Mouse (Mus musculus): ENCODE measurements at regions not wholly inside any gene's neighbourhood (a gene's known extent, or its start where the extent isn't known, plus 50 kb on each side); places are given as distances from the start of the nearest gene placed in this dataset.

DNA sequence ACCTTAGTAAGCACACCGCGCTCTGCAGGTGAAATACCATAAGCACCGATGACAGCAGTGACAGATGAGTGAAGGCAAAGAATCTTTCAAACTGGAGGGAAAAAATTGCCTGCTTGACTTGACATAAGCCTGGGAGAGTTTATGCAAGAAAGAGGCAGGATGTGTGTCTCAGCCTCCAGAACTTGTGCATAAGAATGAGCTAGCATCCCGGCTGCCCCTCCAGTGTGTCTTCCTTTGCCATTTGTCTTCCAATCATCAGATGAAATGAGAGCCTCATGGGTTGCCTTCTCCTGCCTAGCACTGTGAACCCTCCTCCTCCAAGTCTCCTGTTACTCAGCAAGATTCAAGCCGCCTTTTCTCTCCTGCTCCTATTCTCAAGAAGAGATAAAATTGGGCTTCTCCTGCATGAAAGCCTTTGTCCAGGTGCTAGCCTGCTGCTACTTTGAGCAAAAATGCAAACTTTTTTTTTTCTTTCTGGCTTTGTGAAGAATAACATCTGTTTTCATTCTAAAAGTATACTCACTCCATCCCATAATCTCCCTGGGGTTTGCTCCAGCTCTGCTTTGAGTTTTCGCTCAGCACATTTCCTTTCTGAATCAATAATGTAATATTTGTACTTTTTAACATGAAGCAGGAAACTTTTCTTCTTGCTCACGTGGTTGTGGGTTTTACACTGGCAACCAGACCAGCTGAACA lies 298.2 kb downstream of the Irx1 start:
- in situ Hi-C loops (cut with MboI; ENCODE audit: low pct_unique_long_range_greater_than_20kb in 1 of 2, low sequenced_read_pairs in 2 of 2, unreplicated experiment in 1 of 2) = no loop called here

DNA sequence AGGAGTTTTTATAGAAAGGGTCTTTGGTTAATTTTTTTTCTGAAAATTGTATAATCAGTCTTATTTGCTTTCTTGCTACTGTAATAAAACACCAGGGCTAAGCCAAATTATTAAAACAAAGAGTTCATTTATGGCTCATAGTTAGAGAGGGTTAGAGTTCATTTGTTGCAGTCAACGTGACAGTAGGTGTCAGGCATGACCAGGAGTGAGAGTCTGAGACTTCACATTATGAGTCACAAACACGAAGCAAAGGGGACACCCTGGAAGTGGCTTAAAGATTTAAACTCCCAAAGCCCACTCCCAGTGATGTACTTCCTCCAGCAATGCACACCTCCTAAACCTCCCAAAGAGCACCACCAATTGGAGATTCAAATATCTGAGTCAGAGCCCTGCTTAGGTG lies 305.6 kb downstream of the Irx1 start:
- in situ Hi-C loops (cut with MboI; ENCODE audit: low pct_unique_long_range_greater_than_20kb in 1 of 2, low sequenced_read_pairs in 2 of 2, unreplicated experiment in 1 of 2) = no loop called here

DNA sequence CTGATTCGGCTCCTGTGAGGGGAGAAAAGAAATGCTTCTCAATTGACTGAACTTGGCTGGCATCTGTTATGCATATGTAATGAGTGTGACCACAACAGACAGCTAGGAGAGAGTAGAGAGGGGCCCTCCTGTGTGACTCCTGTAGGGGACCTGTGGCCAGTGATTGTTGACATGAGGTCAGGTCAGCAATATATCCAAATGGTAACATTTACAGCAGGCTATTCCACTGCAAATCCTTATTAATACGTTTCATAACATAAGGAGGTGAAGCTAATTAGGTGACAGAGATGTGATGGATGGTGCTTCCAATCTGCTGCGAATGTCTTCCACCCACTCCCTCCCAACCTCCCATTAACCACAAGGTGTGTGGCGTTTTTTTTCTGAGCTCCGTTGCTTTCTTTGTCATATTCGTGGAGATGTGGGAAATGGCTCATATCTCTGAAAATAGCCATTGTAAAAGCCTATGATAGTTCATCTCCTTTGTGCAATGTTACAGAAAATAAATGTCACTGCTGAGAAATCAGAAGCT lies 309.5 kb downstream of the Irx1 start:
- in situ Hi-C loops (cut with MboI; ENCODE audit: low pct_unique_long_range_greater_than_20kb in 1 of 2, low sequenced_read_pairs in 2 of 2, unreplicated experiment in 1 of 2) = no loop called here

DNA sequence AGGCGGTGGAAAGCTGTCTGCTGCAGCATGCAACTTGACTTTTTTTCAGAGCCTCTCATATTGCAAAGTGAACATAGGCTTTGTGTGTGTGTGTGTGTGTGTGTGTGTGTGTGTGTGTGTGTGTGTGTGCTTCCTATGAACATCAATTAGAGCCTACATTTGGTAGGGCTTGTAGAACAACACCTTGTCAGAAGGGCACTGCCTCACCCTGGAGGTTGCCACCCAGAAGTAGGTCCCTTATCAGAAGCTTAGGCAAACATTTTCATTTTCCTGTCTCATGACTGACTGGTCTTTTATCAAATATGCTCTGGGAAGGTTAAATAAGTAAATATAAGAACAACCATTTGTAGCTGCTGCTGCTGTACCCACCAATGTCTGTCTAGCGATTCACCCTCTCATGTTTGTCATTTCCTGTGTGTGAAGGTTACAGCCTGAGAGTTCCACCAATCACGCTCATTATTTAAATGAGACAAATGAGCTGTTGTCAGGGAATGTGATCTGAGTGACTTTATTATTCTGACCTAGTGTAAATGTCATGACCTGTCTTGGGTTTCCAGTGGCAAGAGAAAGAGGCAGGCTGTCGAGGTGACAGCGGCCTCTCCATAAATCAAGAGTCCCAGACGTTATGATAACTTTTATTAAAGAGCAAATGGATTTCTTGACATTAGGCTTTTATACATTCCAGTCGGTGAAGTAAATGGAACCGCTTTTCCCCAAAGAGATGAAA lies 310.1 kb downstream of the Irx1 start:
- in situ Hi-C loops (cut with MboI; ENCODE audit: low pct_unique_long_range_greater_than_20kb in 1 of 2, low sequenced_read_pairs in 2 of 2, unreplicated experiment in 1 of 2) = no loop called here

DNA sequence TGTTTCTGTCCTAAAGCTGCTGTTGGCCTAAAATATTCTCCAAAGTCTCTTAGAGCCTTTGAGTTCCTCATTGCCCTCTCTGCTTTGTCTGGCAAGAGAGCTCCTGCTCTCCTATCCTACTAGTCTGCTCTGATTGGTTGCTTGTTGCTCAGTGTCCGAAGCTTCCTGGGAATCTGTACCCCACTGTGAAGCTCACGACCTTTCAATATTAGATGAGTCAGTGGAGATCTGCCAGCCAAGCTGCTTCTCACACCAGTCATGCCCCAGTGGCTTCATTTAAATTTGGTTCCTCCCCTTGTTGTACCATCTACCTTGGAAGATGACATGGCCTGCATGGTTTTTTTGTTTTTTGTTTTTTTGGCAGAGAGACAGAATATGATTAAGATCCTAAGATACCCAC lies 313.6 kb downstream of the Irx1 start:
- in situ Hi-C loops (cut with MboI; ENCODE audit: low pct_unique_long_range_greater_than_20kb in 1 of 2, low sequenced_read_pairs in 2 of 2, unreplicated experiment in 1 of 2) = no loop called here

DNA sequence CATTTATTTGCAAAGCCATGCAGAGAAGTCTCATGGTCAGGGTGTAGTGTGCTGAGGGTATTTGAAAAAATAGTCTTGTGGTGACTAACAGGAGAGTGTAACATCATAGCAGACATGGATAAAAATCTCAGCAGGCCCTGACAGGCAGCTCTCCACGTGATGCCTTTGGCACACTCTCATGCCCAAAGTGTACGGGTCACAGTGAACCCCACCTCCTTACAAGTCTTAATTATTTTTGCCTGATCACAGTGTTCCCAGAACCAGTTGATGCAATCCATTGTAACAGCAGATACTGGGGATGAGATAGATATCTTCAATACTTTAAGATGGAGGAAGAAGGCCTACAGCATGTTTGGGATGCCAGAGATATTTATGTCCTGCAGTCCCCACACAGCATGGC lies 314.5 kb downstream of the Irx1 start:
- in situ Hi-C loops (cut with MboI; ENCODE audit: low pct_unique_long_range_greater_than_20kb in 1 of 2, low sequenced_read_pairs in 2 of 2, unreplicated experiment in 1 of 2) = no loop called here

DNA sequence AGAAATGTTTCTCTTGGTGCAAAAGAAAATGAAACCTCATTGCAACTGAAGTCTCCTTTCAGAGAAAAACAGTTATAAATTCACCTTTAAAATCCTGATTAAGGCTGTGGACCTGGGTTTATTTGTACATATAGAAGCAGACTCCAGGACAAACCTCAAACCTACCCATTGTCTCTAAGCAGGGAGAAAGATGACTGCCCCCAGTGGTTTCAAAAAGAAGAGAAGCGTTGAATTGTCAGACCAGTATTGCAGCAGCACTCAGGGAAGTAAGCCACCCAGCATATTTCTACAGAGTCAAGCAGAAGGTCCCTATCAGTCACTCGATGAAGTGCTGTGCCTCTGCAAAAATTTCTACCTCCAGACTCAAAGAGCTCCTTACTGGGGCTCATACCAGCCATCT lies 332.1 kb downstream of the Irx1 start:
- in situ Hi-C loops (cut with MboI; ENCODE audit: low pct_unique_long_range_greater_than_20kb in 1 of 2, low sequenced_read_pairs in 2 of 2, unreplicated experiment in 1 of 2) = no loop called here

DNA sequence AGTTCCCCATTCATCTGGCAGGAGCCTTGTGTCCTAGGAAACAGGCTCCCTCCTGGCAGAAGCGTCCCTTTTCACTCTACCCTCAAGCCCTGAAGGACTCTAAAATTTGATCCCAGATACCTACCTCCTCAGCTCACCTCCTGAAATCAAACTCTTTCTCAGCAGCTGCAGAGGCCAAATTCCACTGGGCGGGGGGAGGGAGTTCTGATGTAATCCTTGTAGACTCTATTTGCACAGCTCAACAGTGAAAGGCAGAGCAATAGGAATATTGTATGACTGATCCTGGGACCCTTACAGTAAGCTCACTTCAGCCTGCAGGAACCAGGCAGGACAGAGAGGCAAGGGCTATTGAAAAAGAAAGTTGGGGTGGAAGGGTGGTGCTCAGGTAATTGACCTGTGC lies 346.3 kb downstream of the Irx1 start:
- in situ Hi-C loops (cut with MboI; ENCODE audit: low pct_unique_long_range_greater_than_20kb in 1 of 2, low sequenced_read_pairs in 2 of 2, unreplicated experiment in 1 of 2) = no loop called here

DNA sequence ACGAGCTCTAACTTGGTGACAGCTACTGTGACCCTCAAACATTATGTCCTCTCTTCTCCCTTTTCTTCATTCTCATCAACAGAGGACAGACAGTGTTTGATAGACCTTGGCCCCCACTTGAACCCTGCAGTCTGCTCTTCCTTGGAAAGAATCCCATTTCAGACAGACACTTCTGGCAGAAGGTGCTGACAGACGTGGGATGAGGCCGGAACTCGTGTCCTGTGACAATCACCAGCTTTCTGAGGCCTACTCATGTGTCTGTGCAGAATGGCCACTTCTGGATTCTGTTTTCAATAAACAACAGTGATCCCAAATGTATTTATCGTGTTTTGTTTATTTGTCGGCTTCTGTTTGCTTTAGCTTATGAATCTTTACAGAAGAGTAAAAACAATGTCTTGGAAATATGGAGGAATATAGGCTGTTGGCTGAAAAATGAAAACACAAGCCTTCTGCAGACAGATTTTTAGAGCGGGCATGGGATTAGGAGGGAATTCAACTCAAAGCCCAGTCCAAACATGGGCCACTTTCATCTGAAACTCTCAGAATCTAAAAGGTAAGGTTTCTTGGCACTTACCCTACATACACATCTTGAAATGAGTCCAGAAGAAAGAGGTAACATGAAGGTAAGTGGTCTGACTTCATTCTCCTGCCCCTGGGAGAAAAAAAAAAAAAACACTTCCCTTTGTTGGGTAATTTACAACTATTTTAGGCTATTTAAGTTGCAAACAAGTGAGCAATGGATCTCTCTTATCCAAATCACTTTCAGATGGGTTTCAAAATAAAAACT lies 350.9 kb downstream of the Irx1 start:
- in situ Hi-C loops (cut with MboI; ENCODE audit: low pct_unique_long_range_greater_than_20kb in 1 of 2, low sequenced_read_pairs in 2 of 2, unreplicated experiment in 1 of 2) = no loop called here

DNA sequence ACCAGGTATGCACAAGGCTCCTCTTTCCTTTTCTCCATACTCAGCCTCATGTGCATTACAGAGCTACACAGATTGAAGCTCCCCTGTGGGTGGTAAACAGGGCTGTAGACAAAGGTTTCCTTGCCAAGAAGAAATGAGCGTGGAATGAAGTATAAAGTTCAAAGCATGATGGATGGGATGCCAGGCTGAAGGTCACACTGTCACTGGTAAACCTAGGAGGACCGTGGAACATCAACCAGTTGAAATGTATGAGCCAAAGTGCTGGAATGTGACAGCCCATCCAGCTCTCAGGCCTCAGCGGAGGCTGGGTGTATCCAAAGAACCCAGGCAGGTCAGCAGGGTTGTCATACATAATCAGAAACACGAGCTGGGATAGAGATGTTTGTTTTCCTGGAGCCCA lies 381.0 kb downstream of the Irx1 start:
- in situ Hi-C loops (cut with MboI; ENCODE audit: low pct_unique_long_range_greater_than_20kb in 1 of 2, low sequenced_read_pairs in 2 of 2, unreplicated experiment in 1 of 2) = no loop called here

DNA sequence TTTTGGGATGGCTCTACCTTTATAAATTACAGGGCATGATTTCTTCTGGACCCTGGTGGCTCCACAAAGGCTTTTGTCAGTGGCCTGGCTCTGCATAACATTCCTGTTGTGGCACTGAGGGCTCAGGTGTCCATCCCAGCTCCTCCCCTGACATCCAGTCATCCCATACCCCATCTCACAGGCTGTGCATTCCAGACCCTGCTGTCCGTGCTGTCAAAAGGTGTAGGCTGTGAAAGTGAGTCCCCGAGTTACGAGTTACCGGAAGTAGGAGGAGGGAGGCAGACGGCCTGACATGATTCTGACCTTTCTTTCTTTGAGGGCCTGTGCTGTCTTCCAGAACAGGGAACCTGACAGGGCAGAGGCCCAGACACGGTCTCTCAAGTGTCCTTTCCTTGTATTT lies 397.6 kb downstream of the Irx1 start:
- in situ Hi-C loops (cut with MboI; ENCODE audit: low pct_unique_long_range_greater_than_20kb in 1 of 2, low sequenced_read_pairs in 2 of 2, unreplicated experiment in 1 of 2) = no loop called here

DNA sequence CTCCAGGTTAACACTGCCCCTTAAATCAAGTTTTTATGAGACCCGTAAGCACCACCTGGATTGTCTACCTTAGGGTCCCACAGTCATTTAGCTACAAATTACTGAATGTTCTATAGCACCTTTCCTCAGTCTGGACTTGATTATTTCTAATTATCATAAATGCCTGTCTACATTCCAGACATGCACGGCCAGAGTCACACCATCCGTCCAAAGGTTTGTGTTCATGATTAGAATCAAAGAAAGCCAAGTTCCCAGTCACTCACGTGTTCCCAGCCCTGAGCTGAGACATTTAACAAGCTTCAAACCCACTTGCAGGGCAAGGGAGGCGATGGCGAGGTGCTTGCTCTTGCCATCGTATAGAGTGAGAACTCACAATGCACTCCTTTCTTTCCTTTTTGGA lies 398.1 kb downstream of the Irx1 start:
- in situ Hi-C loops (cut with MboI; ENCODE audit: low pct_unique_long_range_greater_than_20kb in 1 of 2, low sequenced_read_pairs in 2 of 2, unreplicated experiment in 1 of 2) = no loop called here

DNA sequence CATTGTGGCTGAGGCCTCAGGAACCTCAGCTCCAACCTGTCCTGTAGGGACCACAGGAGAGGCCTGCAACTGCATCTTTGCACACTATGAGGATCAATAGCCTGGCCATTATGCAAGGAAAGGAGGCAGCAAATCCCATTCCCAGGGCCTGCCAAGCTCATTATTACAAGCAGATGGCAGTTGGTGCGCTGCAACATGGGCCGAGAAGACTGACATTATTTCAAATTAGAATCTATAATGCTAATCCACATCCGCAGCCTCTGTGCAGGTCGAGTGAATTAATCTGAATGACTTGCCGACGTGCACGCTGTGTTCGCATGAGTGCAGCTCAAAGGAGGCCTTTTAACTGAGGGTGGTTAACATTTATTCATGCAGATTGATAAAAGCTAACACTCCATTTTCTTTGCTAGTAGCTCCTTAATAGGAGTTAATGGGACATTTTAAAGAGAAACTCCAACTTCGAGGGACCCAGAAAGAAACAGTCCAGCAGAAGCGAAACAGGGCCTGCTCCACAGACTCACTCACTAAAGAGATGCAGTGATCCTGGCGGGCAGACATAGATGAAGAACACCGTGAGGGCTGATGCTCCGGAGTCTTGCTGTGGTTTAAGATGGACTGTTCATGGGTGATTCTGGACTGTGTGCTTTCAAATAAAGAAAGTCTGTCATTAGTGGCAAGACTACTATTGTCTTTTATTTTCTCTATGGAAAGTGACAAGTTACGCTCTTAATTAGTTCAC lies 404.9 kb downstream of the Irx1 start:
- in situ Hi-C loops (cut with MboI; ENCODE audit: low pct_unique_long_range_greater_than_20kb in 1 of 2, low sequenced_read_pairs in 2 of 2, unreplicated experiment in 1 of 2) = no loop called here

DNA sequence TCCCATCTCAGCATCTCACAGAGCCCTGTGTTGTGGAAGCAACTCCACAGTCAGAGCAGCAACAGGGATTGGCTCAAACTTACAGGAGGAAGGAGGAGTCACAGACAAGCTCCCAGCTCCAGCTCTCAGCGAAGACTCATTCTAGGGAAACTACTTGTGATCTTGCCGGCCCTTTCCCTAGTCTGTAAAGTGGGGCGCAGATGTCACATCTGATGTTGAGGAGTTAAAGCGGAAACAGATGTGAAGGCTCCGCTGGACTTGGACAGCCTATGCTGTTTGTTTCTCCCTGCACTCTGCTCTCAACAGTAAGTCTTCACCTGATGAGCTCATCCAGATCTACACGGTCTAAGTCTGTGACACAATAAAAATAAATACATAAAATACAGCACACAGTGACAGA lies 408.1 kb downstream of the Irx1 start:
- in situ Hi-C loops (cut with MboI; ENCODE audit: low pct_unique_long_range_greater_than_20kb in 1 of 2, low sequenced_read_pairs in 2 of 2, unreplicated experiment in 1 of 2) = no loop called here

DNA sequence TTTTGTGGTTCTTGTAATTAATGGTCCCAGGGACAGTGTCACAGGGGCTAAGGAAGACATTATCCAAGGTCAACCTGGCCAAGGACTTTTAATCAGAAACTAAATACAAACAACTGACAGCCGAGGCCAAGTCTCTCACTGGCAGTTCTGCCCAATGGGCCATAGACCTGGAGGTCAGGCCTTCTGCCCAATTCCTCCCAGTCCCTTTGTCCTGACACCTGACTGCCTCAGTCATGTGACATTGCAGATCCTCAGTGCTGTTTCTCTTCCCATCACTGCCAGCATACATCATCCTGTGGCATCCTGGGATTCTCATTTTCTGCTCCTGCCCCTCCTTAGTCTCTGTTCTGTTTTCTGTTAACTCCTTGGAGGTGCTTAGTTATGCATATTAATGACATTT lies 413.4 kb downstream of the Irx1 start:
- in situ Hi-C loops (cut with MboI; ENCODE audit: low pct_unique_long_range_greater_than_20kb in 1 of 2, low sequenced_read_pairs in 2 of 2, unreplicated experiment in 1 of 2) = no loop called here

DNA sequence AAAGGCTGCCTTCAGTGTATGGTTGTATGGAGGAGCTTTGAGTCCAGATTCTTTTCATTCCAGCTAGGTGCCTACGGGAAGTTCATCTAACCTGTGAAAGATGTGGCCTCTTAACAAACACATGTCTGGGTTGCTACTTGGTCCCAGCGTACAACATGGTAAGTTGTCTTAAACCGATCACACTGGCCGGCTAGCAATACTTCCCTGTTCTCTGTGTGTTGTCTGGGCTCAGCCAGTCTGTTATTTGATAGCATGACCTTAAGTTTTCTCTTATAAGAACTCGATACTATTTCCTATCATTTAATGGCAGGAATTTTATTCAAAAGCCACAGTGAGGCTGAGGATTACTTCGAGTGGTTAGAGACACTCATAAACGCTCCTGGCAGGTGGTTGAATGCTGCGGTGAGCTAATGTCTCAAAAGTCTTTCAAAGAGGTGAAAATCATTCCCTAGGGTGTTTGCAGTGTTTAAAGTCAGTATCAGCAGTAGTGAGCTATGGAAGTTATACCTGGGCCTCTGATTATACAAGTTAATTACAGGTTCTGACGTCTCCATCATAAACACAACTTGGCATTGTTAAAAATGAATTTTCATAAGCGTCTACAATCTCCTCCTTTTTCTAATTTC lies 414.2 kb downstream of the Irx1 start:
- in situ Hi-C loops (cut with MboI; ENCODE audit: low pct_unique_long_range_greater_than_20kb in 1 of 2, low sequenced_read_pairs in 2 of 2, unreplicated experiment in 1 of 2) = no loop called here

DNA sequence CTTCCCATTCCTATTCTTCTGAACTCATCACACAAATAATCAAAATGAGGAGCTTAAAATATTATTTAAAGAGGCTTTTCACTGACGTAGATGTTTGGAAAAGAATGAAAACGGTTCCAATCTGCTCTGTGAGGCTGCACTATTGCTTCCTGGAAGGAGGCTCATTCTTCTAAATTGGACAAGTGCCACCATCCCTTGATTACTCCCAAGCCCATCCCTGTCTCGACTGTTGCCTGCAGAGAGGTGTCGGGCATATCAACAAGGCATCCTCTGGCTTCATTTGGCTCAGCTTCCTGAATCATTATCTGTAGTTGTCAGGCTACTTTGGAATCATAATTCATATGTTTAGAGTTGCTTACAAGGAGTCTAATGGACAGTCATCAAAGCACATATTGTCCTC lies 425.3 kb downstream of the Irx1 start:
- in situ Hi-C loops (cut with MboI; ENCODE audit: low pct_unique_long_range_greater_than_20kb in 1 of 2, low sequenced_read_pairs in 2 of 2, unreplicated experiment in 1 of 2) = no loop called here

DNA sequence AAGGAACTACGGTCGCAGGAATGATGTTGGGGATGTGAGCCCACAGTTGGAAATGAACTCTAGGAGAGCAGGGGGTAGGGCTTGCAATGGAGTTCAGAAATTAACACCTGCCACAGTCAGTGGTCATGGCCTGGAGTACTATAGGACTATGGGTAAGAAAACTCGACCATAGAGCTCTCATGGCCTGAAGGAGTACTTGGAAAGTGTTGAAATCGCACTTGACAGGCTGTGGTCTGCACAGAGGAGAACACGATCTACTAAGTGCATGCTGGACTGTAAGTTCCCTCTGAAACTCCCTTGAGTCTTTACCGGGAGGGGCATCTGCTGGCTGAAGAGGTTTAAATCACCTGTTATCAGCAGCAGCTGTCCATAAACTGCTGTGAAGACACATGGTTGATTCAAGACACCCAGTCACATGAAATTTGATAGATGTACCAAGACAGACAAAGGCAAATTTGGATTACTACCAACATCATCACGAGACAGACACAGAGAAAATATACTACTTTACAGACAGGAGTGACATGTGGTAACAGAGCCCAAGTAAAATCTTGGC lies 430.6 kb downstream of the Irx1 start:
- in situ Hi-C loops (cut with MboI; ENCODE audit: low pct_unique_long_range_greater_than_20kb in 1 of 2, low sequenced_read_pairs in 2 of 2, unreplicated experiment in 1 of 2) = no loop called here

All from mouse embryonic stem cell (cell line).